Mouse (Mus musculus) limb, embryonic 11.5 days (tissue): ENCODE data around the gene Ptpn11. TPM values are rescaled to one million over a fixed set of nuclear protein-coding genes. Genes with fewer than 3 reads are reported as not detected.

Experiments used
- ATAC-seq: fragments of 200-750 bp; cut with Nextera tagmentation; 2 replicates; pipeline ENCODE4 v1.8.0; 2017; ENCODE audit warnings: low read depth; ENCODE audit not compliant: insufficient number of reproducible peaks, low FRiP score, low TSS enrichment
- DNase-seq: peaks from one replicate; pipeline ENCODE4 v3.0.0-alpha.2; 2015; ENCODE audit warnings: low spot score
- H3K27ac ChIP-seq: fragments of 300-500 bp; sonication (generic); replicated peaks from 2 replicates; pipeline ENCODE4 v1.5.1; 2014; ENCODE audit warnings: low read depth, mild to moderate bottlenecking, low read length
- H3K27me3 ChIP-seq: fragments of 300-500 bp; sonication (generic); 2 replicates; pipeline ENCODE4 v1.6.1; 2014; ENCODE audit warnings: mild to moderate bottlenecking, low read length, mixed read lengths; ENCODE audit not compliant: control insufficient read depth, insufficient read depth
- H3K36me3 ChIP-seq: fragments of 300-500 bp; sonication (generic); 2 replicates; pipeline ENCODE4 v1.6.1; 2014; ENCODE audit warnings: mild to moderate bottlenecking, low read length, moderate library complexity, mixed read lengths; ENCODE audit not compliant: control insufficient read depth, insufficient read depth
- H3K4me1 ChIP-seq: fragments of 300-500 bp; sonication (generic); 2 replicates; pipeline ENCODE4 v1.6.1; 2014; ENCODE audit warnings: low read length, mixed read lengths; ENCODE audit not compliant: control insufficient read depth, insufficient read depth
- H3K4me2 ChIP-seq: fragments of 300-500 bp; sonication (generic); 2 replicates; pipeline ENCODE4 v1.6.1; 2014; ENCODE audit warnings: low read depth, mild to moderate bottlenecking, moderate library complexity; ENCODE audit not compliant: severe bottlenecking
- H3K4me3 ChIP-seq: fragments of 300-500 bp; sonication (generic); 2 replicates; pipeline ENCODE4 v1.5.1; 2014; ENCODE audit warnings: low read depth, low read length
- H3K9ac ChIP-seq: fragments of 300-500 bp; sonication (generic); 2 replicates; pipeline ENCODE4 v1.6.1; 2014; ENCODE audit warnings: mild to moderate bottlenecking, low read length
- H3K9me3 ChIP-seq: fragments of 300-500 bp; sonication (generic); 2 replicates; pipeline ENCODE4 v1.6.1; 2016; ENCODE audit warnings: low read length; ENCODE audit not compliant: control insufficient read depth
- WGBS: fragments of 180-500 bp; shearing (Covaris S2); extraction: QIAGEN DNeasy Blood & Tissue Kit; methylation state at CpG from one replicate; pipeline ENCODE4 v1.1.7; 2014; 5-methylcytosine and 5-hydroxymethylcytosine counted together
- polyA plus RNA-seq: library from polyadenylated mRNA; unstranded; fragments of >200 nt; fragmentation: Nextera tagmentation; extraction: Ambion mirVana; gene quantifications from 2 replicates; pipeline ENCODE4 v1.2.1, GENCODE M21; 2014

Ptpn11 gene
- polyA plus RNA-seq, 1 experiment from 2014 or later, result 27.5 TPM

- Histone ChIP-seq H3K9ac (no peak overlapping the region), H3K4me2 (no peak overlapping the region), H3K9me3 (no peaks in the 10 kb centered on the region), H3K4me3 (no peak overlapping the region), H3K36me3 (no peaks in the 10 kb centered on the region), H3K27me3 (no peaks in the 10 kb centered on the region), H3K27ac (no peak overlapping the region), H3K4me1 (0 out of 2 replicates have a peak, but pooled peaks cover 4% of the 10 kb centered on the region)
- no peak for DNase-seq
- ATAC-seq, result no peak
- WGBS, result 45% methylated on average over 5 of the region's 5 CpGs
Observed at GRCm38 (mm10) chr5:121124208-121125185, 66.7 kb downstream of the Ptpn11 start.

DNA sequence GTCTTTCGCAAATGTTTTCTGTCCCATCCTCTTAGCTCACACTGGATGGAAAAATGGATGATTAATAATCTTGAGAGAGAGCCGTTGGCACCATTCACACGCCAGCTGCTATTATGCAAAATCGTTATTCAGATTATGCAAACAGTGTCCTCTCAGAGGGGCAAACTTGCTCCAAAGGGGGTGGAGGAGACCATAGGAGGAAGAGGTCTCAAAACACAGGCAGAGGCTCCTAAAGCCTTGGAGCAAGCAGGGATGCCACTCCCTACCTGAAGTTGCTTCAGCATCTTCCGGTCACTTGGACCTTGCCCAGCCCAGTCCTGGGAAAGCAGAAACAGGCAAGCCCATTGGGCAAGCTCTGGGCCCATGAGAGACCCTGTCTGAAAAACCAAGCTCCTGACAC is 67.8 kb downstream of the Ptpn11 start:
- DNase-seq (no peak), ATAC-seq (no peak)
- Histone ChIP-seq H3K36me3 (no peaks in the 10 kb centered on the region), H3K4me2 (no peak overlapping the region), H3K27me3 (no peaks in the 10 kb centered on the region), H3K4me3 (no peak overlapping the region), H3K4me1 (0 out of 2 replicates have a peak, but pooled peaks cover 4% of the 10 kb centered on the region), H3K27ac (no peak overlapping the region), H3K9ac (no peak overlapping the region), H3K9me3 (no peaks in the 10 kb centered on the region)
- 89% methylated on average over 5 of the region's 5 CpGs for WGBS

DNA sequence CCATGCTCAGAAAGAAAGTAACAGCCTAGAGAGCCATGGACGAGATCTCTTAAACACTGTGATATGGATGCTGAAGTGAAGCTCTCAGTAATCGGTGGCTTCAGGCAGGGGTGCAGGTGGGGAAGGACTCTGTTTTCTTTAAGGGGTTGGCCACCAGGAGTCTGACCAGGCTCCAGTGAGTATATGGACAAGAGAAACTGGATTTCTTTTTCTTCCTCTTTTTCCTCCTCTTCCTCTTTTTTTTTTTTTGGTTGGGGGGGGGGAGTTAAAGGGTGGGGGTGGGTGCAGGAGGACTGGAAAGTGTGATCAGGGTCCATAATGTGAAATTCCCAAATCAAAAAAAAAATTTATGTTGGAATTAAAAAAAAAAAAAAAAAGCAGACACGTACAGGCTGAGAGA is 68.6 kb downstream of the Ptpn11 start:
- no peak overlapping the region for H3K4me3 ChIP-seq
- H3K4me1 ChIP-seq, result 0 out of 2 replicates have a peak, but pooled peaks cover 4% of the 10 kb centered on the region
- no peak for ATAC-seq
- DNase-seq, result no peak
- no peak overlapping the region for H3K4me2 ChIP-seq
- H3K9ac ChIP-seq, result no peak overlapping the region
- no peaks in the 10 kb centered on the region for H3K36me3 ChIP-seq
- 83% methylated on average over 3 of the region's 3 CpGs for WGBS
- no peaks in the 10 kb centered on the region for H3K9me3 ChIP-seq
- H3K27ac ChIP-seq, result no peak overlapping the region
- H3K27me3 ChIP-seq, result no peaks in the 10 kb centered on the region

DNA sequence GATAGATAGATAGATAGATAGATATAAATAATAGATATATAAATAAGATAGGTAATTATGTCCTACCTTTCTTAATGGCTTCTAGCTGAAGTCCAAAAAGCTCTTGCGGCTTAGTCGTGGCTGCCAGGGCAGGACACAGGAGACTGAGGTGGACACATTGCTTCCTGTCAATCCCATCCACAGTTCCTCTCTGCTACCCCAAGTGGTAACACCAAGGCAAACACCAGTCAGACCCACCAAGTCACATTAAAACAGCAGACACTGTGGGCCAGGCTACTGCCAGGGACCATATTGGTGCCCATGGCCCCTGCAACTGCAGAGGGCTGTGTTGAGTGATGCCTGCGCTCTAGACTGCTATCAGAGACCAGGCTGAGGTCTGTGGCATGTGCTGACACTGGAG is 69.2 kb downstream of the Ptpn11 start:
- Histone ChIP-seq H3K27ac (no peak overlapping the region), H3K36me3 (no peaks in the 10 kb centered on the region), H3K9me3 (no peaks in the 10 kb centered on the region), H3K4me1 (0 out of 2 replicates have a peak, but pooled peaks cover 4% of the 10 kb centered on the region), H3K27me3 (no peaks in the 10 kb centered on the region), H3K9ac (no peak overlapping the region), H3K4me2 (no peak overlapping the region), H3K4me3 (no peak overlapping the region)
- DNase-seq, result no peak
- WGBS, result 96% methylated on average over 3 of the region's 3 CpGs
- no peak for ATAC-seq

DNA sequence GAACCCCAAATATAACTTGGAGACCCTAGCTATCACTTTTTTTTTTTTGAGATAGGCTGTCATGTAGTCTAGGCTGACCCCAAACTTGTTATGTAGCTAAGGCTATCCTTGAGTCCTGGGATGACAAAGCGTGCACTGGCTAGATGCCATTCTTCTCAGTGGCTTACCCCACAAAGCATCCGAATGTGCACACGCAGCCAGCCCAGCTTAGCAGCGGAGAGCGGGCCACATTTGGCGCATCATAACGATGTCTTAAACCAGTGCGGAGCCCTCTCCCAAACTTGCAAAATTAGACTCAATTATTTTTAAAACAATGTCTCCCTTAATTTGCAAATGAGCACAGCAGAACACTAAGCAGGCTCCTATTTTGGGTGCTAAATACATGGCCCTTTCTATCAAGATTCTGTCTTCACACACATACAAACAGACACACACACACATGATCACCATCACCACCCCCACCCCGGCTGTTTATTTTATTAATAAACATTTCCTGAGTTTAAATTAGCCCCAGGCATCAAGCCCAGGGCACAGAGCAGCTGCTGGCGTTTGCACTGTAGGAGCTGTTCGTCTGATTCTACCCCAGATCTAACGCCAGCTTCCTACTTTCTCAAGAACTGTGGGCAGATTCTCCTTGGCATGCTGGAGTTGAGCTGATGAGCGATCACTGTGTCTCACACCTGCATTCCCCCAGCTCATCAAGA is 71.7 kb downstream of the Ptpn11 start:
- 72% methylated on average over 13 of the region's 13 CpGs for WGBS

DNA sequence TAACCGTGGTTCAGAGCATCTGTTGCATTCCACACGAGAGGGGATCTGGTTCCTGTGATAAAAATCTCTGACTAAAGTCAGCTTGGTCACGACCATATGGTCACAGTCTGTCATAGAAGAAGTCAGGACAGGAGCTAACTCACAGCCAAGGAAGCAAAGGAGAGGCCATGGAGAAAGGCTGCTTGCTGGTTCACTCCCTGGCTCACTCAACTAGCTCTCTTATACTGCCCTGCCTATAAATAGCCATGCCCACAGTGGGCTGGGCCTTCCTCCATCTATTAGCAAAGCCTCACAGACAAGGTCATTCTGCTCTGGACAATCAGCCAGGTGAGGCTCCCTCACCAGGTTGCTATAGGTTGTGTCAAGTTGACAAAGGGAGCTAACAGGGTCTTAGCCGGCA is 72.9 kb downstream of the Ptpn11 start:
- no peak for ATAC-seq
- WGBS, result 37% methylated on average over 4 of the region's 4 CpGs
- H3K9ac ChIP-seq, result no peak overlapping the region

More for the DNA sequence above, 71.7 kb downstream of the Ptpn11 start:
- H3K36me3 ChIP-seq, result no peaks in the 10 kb centered on the region
- DNase-seq (no peak), ATAC-seq (no peak)
- H3K4me3 ChIP-seq, result no peak overlapping the region
- H3K4me2 ChIP-seq, result no peak overlapping the region
- H3K27ac ChIP-seq, result no peak overlapping the region
- no peaks in the 10 kb centered on the region for H3K9me3 ChIP-seq
- H3K27me3 ChIP-seq, result no peaks in the 10 kb centered on the region
- H3K4me1 ChIP-seq, result 0 out of 2 replicates have a peak, but pooled peaks cover 4% of the 10 kb centered on the region
- no peak overlapping the region for H3K9ac ChIP-seq

GRCm38 (mm10) chr5:121116941-121117340 is 74.3 kb downstream of the Ptpn11 start:
- H3K9ac ChIP-seq, result no peak overlapping the region
- no peaks in the 10 kb centered on the region for H3K36me3 ChIP-seq
- 73% methylated on average over 3 of the region's 3 CpGs for WGBS
- H3K4me2 ChIP-seq, result no peak overlapping the region
- H3K9me3 ChIP-seq, result no peaks in the 10 kb centered on the region
- H3K27ac ChIP-seq, result no peak overlapping the region
- H3K4me1 ChIP-seq, result 0 out of 2 replicates have a peak, but pooled peaks cover 4% of the 10 kb centered on the region
- DNase-seq (no peak), ATAC-seq (no peak)
- H3K4me3 ChIP-seq, result no peak overlapping the region
- H3K27me3 ChIP-seq, result no peaks in the 10 kb centered on the region

More for the DNA sequence above, 72.9 kb downstream of the Ptpn11 start:
- H3K36me3 ChIP-seq, result no peaks in the 10 kb centered on the region
- no peak overlapping the region for H3K4me2 ChIP-seq
- no peaks in the 10 kb centered on the region for H3K9me3 ChIP-seq
- H3K4me1 ChIP-seq, result 0 out of 2 replicates have a peak, but pooled peaks cover 4% of the 10 kb centered on the region
- H3K27ac ChIP-seq, result no peak overlapping the region
- no peaks in the 10 kb centered on the region for H3K27me3 ChIP-seq
- H3K4me3 ChIP-seq, result no peak overlapping the region
- DNase-seq, result no peak

GRCm38 (mm10) chr5:121115391-121116157 is 75.6 kb downstream of the Ptpn11 start:
- H3K4me2 ChIP-seq, result no peak overlapping the region
- no peak overlapping the region for H3K9ac ChIP-seq
- H3K27me3 ChIP-seq, result no peaks in the 10 kb centered on the region
- 0 out of 2 replicates have a peak, but pooled peaks cover 4% of the 10 kb centered on the region for H3K4me1 ChIP-seq
- WGBS, result 78% methylated on average over 8 of the region's 8 CpGs
- H3K9me3 ChIP-seq, result no peaks in the 10 kb centered on the region
- H3K27ac ChIP-seq, result no peak overlapping the region
- H3K36me3 ChIP-seq, result no peaks in the 10 kb centered on the region
- ATAC-seq (no peak), DNase-seq (no peak)
- H3K4me3 ChIP-seq, result no peak overlapping the region
